Mouse (Mus musculus): Measurements from ENCODE around the gene Ano4.

GRCm38 (mm10) chr10:89243808-89244207, 100.8 kb downstream of the Ano4 start:
- no peak for TF ChIP-seq POLR2A (IDR thresholded peaks at IDR 0.05; ENCODE audit: low read depth, low read length)
- TF ChIP-seq CTCF (IDR thresholded peaks at IDR 0.05; ENCODE audit: extremely low read depth, insufficient read length, insufficient replicate concordance, low read depth, low read length) = no peak

All from small intestine, adult 2 months (tissue).